Mouse (Mus musculus): ENCODE measurements around the gene Cdk5r1. TPM values are rescaled to one million over a fixed set of nuclear protein-coding genes. Genes with fewer than 3 reads are reported as not detected.

Cdk5r1 gene
- polyA plus RNA-seq, 1 experiment from 2014 or later: 0.72 TPM

- Histone ChIP-seq H3K4me3 (no peak overlapping the region), H3K4me1 (peaks cover 23% of the 10 kb centered on the region), H3K9me3 (no peaks in the 10 kb centered on the region), H3K36me3 (peaks cover 49% of the 10 kb centered on the region), H3K27me3 (ENCODE audit: insufficient read depth, poor library complexity, severe bottlenecking) (peaks cover 17% of the 10 kb centered on the region), H3K27ac (no peak overlapping the region)
- 65% methylated on average over 2 of the region's 2 CpGs for WGBS
- no peak for DNase-seq (ENCODE audit: low spot score)
Measured at GRCm38 (mm10) chr11:80474175-80474691, 2.6 kb upstream of the Cdk5r1 start.

GRCm38 (mm10) chr11:80474846-80475245 lies 2.0 kb upstream of the Cdk5r1 start:
- H3K4me3 ChIP-seq: no peak overlapping the region
- H3K27me3 ChIP-seq (ENCODE audit: insufficient read depth, poor library complexity, severe bottlenecking): peaks cover 21% of the 10 kb centered on the region
- H3K4me1 ChIP-seq: peaks cover 27% of the 10 kb centered on the region
- 90% methylated on average over 11 of the region's 11 CpGs for WGBS
- H3K9me3 ChIP-seq: no peaks in the 10 kb centered on the region
- peaks cover 43% of the 10 kb centered on the region for H3K36me3 ChIP-seq
- no peak overlapping the region for H3K27ac ChIP-seq
- no peak for DNase-seq (ENCODE audit: low spot score)

DNA sequence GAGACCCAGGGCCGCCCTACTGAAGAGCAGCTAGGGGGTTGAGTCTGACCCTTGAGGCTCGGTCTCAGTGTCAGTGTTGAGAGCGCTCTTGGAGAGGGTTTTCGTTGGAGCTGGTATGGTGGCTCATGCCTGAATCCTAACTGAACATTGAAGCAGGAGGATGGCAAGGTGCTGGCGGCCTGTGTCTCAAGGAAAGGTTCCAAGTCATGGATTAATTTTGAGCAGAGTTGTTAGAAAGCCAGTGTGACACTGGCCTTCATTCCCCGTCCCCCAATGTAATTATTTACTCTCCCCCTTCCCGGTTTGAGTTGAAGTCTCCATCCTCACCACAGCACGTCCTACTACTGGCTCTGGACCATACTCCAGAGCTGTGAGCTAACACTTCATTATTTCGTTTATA lies 1.3 kb upstream of the Cdk5r1 start:
- Histone ChIP-seq H3K4me1 (peaks cover 27% of the 10 kb centered on the region), H3K27ac (no peak overlapping the region), H3K4me3 (no peak overlapping the region), H3K36me3 (peaks cover 36% of the 10 kb centered on the region), H3K27me3 (ENCODE audit: insufficient read depth, poor library complexity, severe bottlenecking) (peaks cover 21% of the 10 kb centered on the region), H3K9me3 (no peaks in the 10 kb centered on the region)
- DNase-seq (ENCODE audit: low spot score): no peak
- WGBS: 76% methylated on average over 9 of the region's 9 CpGs

DNA sequence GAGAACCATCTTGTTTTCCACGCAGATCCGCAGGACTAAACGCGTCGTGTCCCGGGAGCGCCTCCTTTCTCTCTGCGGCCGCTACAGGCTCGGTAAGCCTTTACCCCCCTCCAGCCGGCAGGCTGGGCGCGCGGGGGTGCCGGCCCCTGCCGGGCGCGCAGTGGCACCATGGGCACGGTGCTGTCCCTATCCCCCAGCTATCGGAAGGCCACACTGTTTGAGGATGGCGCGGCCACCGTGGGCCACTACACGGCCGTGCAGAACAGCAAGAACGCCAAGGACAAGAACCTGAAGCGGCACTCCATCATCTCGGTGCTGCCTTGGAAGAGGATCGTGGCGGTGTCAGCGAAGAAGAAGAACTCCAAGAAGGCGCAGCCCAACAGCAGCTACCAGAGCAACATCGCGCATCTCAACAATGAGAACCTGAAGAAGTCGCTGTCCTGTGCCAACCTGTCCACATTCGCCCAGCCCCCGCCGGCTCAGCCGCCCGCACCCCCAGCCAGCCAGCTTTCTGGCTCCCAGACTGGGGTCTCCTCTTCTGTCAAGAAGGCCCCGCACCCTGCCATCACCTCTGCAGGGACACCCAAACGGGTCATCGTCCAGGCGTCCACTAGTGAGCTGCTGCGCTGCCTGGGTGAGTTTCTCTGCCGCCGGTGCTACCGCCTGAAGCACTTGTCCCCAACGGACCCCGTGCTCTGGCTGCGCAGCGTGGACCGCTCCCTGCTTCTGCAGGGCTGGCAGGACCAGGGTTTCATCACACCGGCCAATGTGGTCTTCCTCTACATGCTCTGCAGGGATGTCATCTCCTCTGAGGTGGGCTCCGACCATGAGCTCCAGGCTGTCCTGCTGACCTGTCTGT lies 747 bp downstream of the Cdk5r1 start:
- peaks cover 27% of the 10 kb centered on the region for H3K4me1 ChIP-seq
- peaks cover 22% of the 10 kb centered on the region for H3K27me3 ChIP-seq (ENCODE audit: insufficient read depth, poor library complexity, severe bottlenecking)
- DNase-seq (ENCODE audit: low spot score): no peak
- peak overlapping the region; percentile 87 for H3K27ac ChIP-seq
- H3K4me3 ChIP-seq: peak overlapping the region; percentile 76
- peaks cover 22% of the 10 kb centered on the region for H3K36me3 ChIP-seq
- 15% methylated on average over 55 of the region's 55 CpGs for WGBS
- no peaks in the 10 kb centered on the region for H3K9me3 ChIP-seq

GRCm38 (mm10) chr11:80478694-80479412 lies 2.0 kb downstream of the Cdk5r1 start:
- H3K4me1 ChIP-seq: peaks cover 29% of the 10 kb centered on the region
- H3K36me3 ChIP-seq: peaks cover 10% of the 10 kb centered on the region
- H3K4me3 ChIP-seq: no peak overlapping the region
- no peak for DNase-seq (ENCODE audit: low spot score)
- WGBS: 81% methylated on average over 14 of the region's 14 CpGs
- no peak overlapping the region for H3K27ac ChIP-seq
- H3K9me3 ChIP-seq: no peaks in the 10 kb centered on the region
- H3K27me3 ChIP-seq (ENCODE audit: insufficient read depth, poor library complexity, severe bottlenecking): peaks cover 35% of the 10 kb centered on the region

GRCm38 (mm10) chr11:80479425-80479824 lies 2.6 kb downstream of the Cdk5r1 start:
- no peak for DNase-seq (ENCODE audit: low spot score)
- H3K27ac ChIP-seq: no peak overlapping the region
- no peaks in the 10 kb centered on the region for H3K9me3 ChIP-seq
- no peak overlapping the region for H3K4me3 ChIP-seq
- peaks cover 37% of the 10 kb centered on the region for H3K27me3 ChIP-seq (ENCODE audit: insufficient read depth, poor library complexity, severe bottlenecking)
- peaks cover 34% of the 10 kb centered on the region for H3K4me1 ChIP-seq
- H3K36me3 ChIP-seq: peaks cover 4% of the 10 kb centered on the region
- 78% methylated on average over 5 of the region's 5 CpGs for WGBS

DNA sequence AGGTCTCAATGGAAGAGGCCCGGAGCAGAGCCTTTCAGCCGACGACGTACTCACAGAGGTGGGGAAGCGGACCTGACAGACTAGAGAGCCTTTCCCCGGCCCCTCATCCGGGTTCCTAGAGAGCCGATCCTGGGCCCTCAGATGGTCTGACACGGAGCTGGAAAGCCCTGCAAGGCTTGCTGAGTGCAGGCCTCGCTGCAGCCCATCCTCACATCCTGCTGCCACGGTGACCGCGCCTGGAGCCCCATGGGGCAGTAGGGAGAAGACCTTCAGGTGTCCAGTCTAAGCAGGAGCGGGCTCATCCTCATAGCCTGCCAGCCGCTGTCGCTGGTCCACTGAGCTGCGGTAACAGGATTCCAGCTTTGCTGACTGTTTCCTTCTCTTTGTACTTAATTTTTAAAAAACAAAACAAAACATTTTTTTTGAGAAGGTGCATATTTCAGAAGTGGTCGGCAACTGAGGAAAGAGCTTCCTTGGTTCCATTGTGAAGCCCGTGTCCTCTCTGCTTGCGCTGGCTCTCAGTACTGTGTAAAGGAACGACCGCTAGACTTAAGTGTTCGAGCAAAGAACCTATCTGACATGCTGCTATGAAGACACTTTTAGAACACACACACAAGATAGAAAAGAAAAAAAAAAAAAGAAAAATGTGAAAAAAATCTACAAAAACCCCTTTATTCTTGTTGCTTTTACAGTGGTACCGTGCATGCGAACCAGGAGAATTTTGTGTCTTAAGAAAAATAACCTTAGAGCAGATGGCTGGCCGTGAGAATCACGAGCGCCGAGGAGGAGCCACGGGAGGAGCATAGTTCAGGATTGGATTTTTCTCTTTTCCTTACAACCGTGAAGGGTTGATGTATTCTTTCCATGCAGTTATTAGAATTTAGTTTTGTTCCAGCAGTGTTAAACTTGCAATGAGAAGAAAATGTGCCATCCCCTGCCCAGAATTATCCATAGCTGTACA lies 3.4 kb downstream of the Cdk5r1 start:
- Histone ChIP-seq H3K36me3 (no peaks in the 10 kb centered on the region), H3K9me3 (no peaks in the 10 kb centered on the region), H3K27me3 (ENCODE audit: insufficient read depth, poor library complexity, severe bottlenecking) (peaks cover 37% of the 10 kb centered on the region), H3K27ac (no peak overlapping the region), H3K4me1 (peaks cover 38% of the 10 kb centered on the region), H3K4me3 (no peak overlapping the region)
- WGBS: 85% methylated on average over 31 of the region's 31 CpGs
- no peak for DNase-seq (ENCODE audit: low spot score)

DNA sequence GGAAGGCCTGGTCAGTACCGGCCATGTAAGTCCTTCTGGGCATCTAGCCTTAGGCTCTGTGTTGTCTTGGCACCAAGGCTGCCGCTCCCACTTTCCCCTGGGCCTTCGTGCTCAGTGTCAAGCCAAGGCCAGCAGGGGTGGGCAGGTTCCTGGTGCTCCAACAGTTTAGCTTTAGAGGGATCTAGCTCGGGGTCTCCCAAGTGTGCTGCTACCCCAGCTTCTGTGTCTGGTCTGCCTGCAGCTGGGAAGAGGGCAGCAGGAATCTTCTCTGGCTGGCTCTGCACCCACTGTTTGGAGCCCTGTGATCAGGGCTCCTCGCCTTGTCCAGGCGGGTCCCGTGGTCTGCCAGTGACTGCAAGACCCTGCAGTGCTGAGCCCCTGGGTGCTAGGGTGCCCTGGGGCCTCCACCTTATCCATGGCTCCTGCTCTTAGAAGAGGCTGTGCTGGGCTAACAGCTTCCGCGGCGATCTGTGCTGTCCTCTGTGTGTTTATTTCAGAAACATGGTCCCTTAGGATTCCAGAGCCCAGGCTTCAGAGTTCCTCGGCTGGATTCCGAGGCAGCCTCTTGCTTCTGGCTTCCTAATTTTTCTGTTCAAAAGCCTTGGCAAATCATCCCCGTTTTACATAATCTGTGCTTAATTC lies 4.7 kb downstream of the Cdk5r1 start:
- WGBS: 80% methylated on average over 13 of the region's 13 CpGs
- Histone ChIP-seq H3K36me3 (no peaks in the 10 kb centered on the region), H3K4me3 (no peak overlapping the region), H3K27me3 (ENCODE audit: insufficient read depth, poor library complexity, severe bottlenecking) (peaks cover 37% of the 10 kb centered on the region), H3K9me3 (no peaks in the 10 kb centered on the region), H3K27ac (no peak overlapping the region), H3K4me1 (peaks cover 47% of the 10 kb centered on the region)
- DNase-seq (ENCODE audit: low spot score): peak; percentile 59

DNA sequence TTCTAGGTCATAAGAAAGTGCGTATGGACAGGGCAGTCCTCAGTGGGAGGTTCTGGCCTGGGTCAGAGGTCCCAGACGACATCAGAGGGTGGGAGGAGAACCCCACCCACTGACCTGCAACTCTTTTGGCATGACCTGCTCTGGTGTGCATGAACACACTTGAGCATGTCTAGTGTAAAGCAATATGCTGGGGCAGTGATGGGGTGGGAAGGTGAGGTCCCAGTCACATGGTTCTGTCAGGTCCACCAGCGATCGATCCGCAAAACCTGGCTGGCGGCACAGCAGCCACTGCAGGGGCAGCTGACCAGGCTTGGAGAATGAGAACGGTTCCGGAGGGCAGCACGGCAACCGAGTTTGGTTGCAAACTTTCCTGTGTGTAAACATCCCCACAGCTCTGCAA lies 5.5 kb downstream of the Cdk5r1 start:
- Histone ChIP-seq H3K27me3 (ENCODE audit: insufficient read depth, poor library complexity, severe bottlenecking) (peaks cover 37% of the 10 kb centered on the region), H3K36me3 (no peaks in the 10 kb centered on the region), H3K4me3 (no peak overlapping the region), H3K27ac (no peak overlapping the region), H3K4me1 (peaks cover 48% of the 10 kb centered on the region), H3K9me3 (no peaks in the 10 kb centered on the region)
- WGBS: 85% methylated on average over 10 of the region's 10 CpGs
- peak; percentile 66 for DNase-seq (ENCODE audit: low spot score)

GRCm38 (mm10) chr11:80482921-80483320 lies 6.1 kb downstream of the Cdk5r1 start:
- peak; percentile 73 for DNase-seq (ENCODE audit: low spot score)
- 0 out of 2 replicates have a peak overlapping the region, but pooled peaks have one; percentile 8 for H3K27ac ChIP-seq
- no peaks in the 10 kb centered on the region for H3K36me3 ChIP-seq
- no peak overlapping the region for H3K4me3 ChIP-seq
- H3K9me3 ChIP-seq: no peaks in the 10 kb centered on the region
- H3K4me1 ChIP-seq: peaks cover 47% of the 10 kb centered on the region
- H3K27me3 ChIP-seq (ENCODE audit: insufficient read depth, poor library complexity, severe bottlenecking): peaks cover 33% of the 10 kb centered on the region
- 84% methylated on average over 7 of the region's 7 CpGs for WGBS

- H3K27ac ChIP-seq: no peak overlapping the region
- DNase-seq (ENCODE audit: low spot score): peak; percentile 68
- H3K27me3 ChIP-seq (ENCODE audit: insufficient read depth, poor library complexity, severe bottlenecking): peaks cover 26% of the 10 kb centered on the region
- no peak overlapping the region for H3K4me3 ChIP-seq
- peaks cover 49% of the 10 kb centered on the region for H3K4me1 ChIP-seq
- H3K36me3 ChIP-seq: no peaks in the 10 kb centered on the region
- WGBS: 78% methylated on average over 6 of the region's 6 CpGs
- no peaks in the 10 kb centered on the region for H3K9me3 ChIP-seq
Measured at GRCm38 (mm10) chr11:80483536-80484067, 6.8 kb downstream of the Cdk5r1 start.
